Mouse (Mus musculus) hindbrain, embryonic 13.5 days (tissue): ENCODE results near the gene Tanc2. TPM values are rescaled to one million over a fixed set of nuclear protein-coding genes. Genes with fewer than 3 reads are reported as not detected.
A peak's percentile ranks its signal among the peaks of the same experiment; 100 is the strongest.

Experiments
- ATAC-seq: fragments of 200-750 bp; cut with Nextera tagmentation; 2 replicates; pipeline ENCODE4 v1.8.0; 2017; ENCODE audit warnings: moderate TSS enrichment; ENCODE audit not compliant: low FRiP score
- H3K27ac ChIP-seq: fragments of 300-500 bp; sonication (generic); 2 replicates; pipeline ENCODE4 v1.5.1; 2015; ENCODE audit warnings: inconsistent platforms, mild to moderate bottlenecking, moderate library complexity
- H3K27me3 ChIP-seq: fragments of 300-500 bp; sonication (generic); 2 replicates; pipeline ENCODE4 v1.6.1; 2015; ENCODE audit warnings: mild to moderate bottlenecking, inconsistent platforms
- H3K36me3 ChIP-seq: fragments of 300-500 bp; sonication (generic); 2 replicates; pipeline ENCODE4 v1.6.1; 2015; ENCODE audit warnings: mild to moderate bottlenecking, inconsistent platforms
- H3K4me1 ChIP-seq: fragments of 300-500 bp; sonication (generic); replicated peaks from 2 replicates; pipeline ENCODE4 v1.6.1; 2015; ENCODE audit warnings: inconsistent platforms
- H3K4me2 ChIP-seq: fragments of 300-500 bp; sonication (generic); 2 replicates; pipeline ENCODE4 v1.6.1; 2015; ENCODE audit warnings: inconsistent platforms, mild to moderate bottlenecking, moderate library complexity
- H3K4me3 ChIP-seq: fragments of 300-500 bp; sonication (generic); 2 replicates; pipeline ENCODE4 v1.5.1; 2015; ENCODE audit warnings: mild to moderate bottlenecking, inconsistent platforms
- H3K9ac ChIP-seq: fragments of 300-500 bp; sonication (generic); 2 replicates; pipeline ENCODE4 v1.6.1; 2015; ENCODE audit warnings: mild to moderate bottlenecking, inconsistent platforms
- H3K9me3 ChIP-seq: fragments of 300-500 bp; sonication (generic); 2 replicates; pipeline ENCODE4 v1.6.1; 2016; ENCODE audit warnings: inconsistent platforms
- WGBS: fragments of 180-500 bp; shearing (Covaris S2); methylation state at CpG from one replicate; pipeline ENCODE4 v1.1.7; 2015; 5-methylcytosine and 5-hydroxymethylcytosine counted together
- polyA plus RNA-seq: library from polyadenylated mRNA; unstranded; fragments of >200 nt; fragmentation: Nextera tagmentation; extraction: Ambion mirVana; gene quantifications from 2 replicates; pipeline ENCODE4 v1.2.1, GENCODE M21; 2015

The Tanc2 gene
- polyA plus RNA-seq, 1 experiment from 2014 or later = 34.8 TPM

DNA sequence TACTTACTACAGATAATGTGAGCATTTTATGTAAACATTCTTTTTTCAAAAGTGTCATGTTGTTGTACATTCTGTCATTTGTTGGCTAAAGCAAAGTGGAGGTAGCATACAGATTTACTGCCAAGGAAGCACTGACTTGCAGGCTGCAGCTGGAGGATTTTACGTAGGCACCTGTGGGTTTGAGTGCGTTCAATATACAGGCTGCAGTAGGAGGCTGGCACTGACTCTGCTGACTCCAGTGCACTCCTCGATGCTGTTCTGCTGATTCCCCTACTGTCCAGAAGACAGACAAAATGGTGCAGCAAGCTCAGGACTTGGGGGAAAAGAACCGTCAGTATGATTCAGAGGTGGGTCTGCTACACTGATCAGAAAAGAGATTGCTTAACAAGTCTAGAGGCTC, 65.5 kb downstream of the Tanc2 start:
- no peaks in the 10 kb centered on the region for H3K27me3 ChIP-seq
- 0 out of 2 replicates have a peak, but pooled peaks cover 3% of the 10 kb centered on the region for H3K4me1 ChIP-seq
- no peaks in the 10 kb centered on the region for H3K9me3 ChIP-seq
- 0 out of 2 replicates have a peak overlapping the region, but pooled peaks have one; percentile 18 for H3K27ac ChIP-seq
- WGBS = 82% methylated on average over 4 of the region's 4 CpGs
- H3K4me2 ChIP-seq = no peak overlapping the region
- no peak overlapping the region for H3K9ac ChIP-seq
- no peak overlapping the region for H3K4me3 ChIP-seq
- ATAC-seq = no peak
- no peaks in the 10 kb centered on the region for H3K36me3 ChIP-seq

DNA sequence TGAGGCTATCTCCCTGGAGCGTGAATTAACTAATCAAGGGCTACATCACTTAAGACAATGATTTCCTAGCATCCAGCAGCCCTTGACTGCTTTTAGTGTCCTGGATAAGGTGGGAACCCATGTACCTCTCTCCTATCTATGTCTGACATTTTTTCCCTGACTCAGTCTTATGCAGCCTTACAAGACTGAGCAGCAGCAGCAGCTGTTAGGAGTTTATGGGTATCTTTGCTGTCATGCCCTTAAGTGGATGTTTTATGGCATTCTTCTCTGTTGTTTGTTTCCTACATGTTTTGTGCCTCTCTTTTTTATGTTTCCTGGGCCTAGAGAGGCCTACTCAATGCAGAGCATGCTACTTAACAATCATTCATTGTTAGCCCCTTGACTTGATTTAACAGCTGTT, 78.1 kb downstream of the Tanc2 start:
- no peak for ATAC-seq
- H3K4me1 ChIP-seq = no peaks in the 10 kb centered on the region
- no peaks in the 10 kb centered on the region for H3K36me3 ChIP-seq
- no peaks in the 10 kb centered on the region for H3K9me3 ChIP-seq
- H3K27me3 ChIP-seq = no peaks in the 10 kb centered on the region
- no peak overlapping the region for H3K9ac ChIP-seq
- WGBS = 78% methylated on average over 1 of the region's 1 CpGs
- H3K4me2 ChIP-seq = no peak overlapping the region
- no peak overlapping the region for H3K4me3 ChIP-seq
- no peak overlapping the region for H3K27ac ChIP-seq

DNA sequence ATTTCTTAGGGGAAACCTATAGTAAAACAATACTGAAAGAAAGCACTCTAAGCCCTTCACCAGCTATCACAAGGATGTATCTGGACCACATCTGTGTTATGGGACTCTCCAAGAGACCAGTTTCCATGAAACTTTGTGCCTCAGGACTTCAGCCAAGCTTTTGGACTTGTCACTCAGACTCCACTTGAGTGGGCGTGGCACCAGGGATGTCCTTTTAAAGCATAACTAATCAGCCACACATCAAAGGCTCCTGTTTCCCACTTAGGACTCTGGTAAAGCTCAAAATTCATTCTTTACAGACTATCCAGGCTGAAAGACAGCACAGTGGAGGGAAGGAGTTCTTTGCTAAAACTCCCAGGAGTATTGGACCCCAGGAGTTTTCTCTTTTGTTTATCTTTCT, 89.2 kb downstream of the Tanc2 start:
- no peak overlapping the region for H3K9ac ChIP-seq
- H3K4me1 ChIP-seq = no peaks in the 10 kb centered on the region
- H3K4me3 ChIP-seq = no peak overlapping the region
- no peak for ATAC-seq
- WGBS = 87% methylated on average over 1 of the region's 1 CpGs
- no peak overlapping the region for H3K4me2 ChIP-seq
- no peak overlapping the region for H3K27ac ChIP-seq
- no peaks in the 10 kb centered on the region for H3K9me3 ChIP-seq
- no peaks in the 10 kb centered on the region for H3K27me3 ChIP-seq
- no peaks in the 10 kb centered on the region for H3K36me3 ChIP-seq

DNA sequence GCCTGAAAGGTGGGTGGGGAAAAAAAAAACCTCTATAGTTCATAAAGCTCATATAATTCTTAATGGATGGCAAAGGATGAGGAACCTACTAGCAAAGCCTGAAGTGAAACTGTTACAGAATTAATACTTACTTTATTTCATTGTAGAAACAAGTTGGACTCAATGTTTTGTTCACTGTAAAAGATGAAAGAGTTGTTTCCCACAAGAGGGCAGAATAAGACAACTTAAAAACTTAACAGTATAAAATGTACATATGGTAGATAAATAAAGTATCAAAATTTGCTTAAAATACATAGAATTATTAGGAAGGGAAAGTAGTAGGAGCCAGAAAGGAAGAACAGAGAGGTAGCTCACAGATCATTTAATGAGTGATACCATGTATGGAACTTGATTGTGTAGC, 95.0 kb downstream of the Tanc2 start:
- no peak overlapping the region for H3K4me2 ChIP-seq
- H3K9ac ChIP-seq = no peak overlapping the region
- no peaks in the 10 kb centered on the region for H3K27me3 ChIP-seq
- no peak overlapping the region for H3K27ac ChIP-seq
- no peak overlapping the region for H3K4me3 ChIP-seq
- peaks cover 3% of the 10 kb centered on the region; the same call in 1 of the 2 replicates for H3K36me3 ChIP-seq
- no peaks in the 10 kb centered on the region for H3K4me1 ChIP-seq
- no peaks in the 10 kb centered on the region for H3K9me3 ChIP-seq
- no peak for ATAC-seq

DNA sequence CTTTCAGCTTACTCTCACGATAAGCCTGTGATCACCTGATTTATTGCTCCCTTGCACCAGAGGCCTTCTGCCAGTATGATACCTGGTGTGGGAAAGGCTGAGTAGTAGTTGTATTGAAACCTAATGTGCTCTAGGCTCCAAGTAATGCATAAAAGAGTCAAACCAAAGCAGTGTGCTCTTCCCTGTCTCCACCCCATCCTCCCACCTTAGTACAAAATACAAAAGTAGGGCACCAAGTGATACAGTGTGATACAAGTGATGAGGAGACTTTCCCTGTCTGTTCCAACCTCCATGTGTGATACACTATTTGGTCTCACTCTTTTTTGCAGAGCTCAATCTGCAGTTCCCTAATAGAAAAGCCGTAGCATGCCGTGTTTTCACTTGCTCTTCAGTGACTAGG, 110.7 kb downstream of the Tanc2 start:
- WGBS = 77% methylated on average over 3 of the region's 3 CpGs
- no peak overlapping the region for H3K27ac ChIP-seq
- no peaks in the 10 kb centered on the region for H3K27me3 ChIP-seq
- H3K9ac ChIP-seq = no peak overlapping the region
- no peak overlapping the region for H3K4me3 ChIP-seq
- ATAC-seq = no peak
- H3K36me3 ChIP-seq = no peaks in the 10 kb centered on the region
- H3K4me1 ChIP-seq = no peaks in the 10 kb centered on the region
- no peak overlapping the region for H3K4me2 ChIP-seq
- no peaks in the 10 kb centered on the region for H3K9me3 ChIP-seq

DNA sequence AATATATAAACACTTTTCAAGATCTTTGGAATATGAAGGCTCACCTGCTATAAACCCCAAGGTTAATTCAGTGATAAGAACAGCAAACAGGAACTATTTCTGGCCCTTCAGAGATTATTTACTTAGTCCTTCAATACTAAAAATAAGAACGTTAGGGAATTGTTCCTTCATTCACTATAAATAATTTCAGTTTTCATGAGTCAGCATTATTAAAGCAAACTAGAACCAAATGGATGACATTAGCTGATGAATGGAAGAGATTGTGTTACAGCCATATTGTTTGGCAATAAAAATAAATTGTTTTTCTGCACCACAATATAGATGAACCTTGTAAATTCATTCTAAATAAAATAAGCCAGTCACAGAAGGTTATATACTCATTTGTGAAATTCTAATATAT, 129.9 kb downstream of the Tanc2 start:
- no peaks in the 10 kb centered on the region for H3K27me3 ChIP-seq
- H3K4me2 ChIP-seq = no peak overlapping the region
- 67% methylated on average over 1 of the region's 1 CpGs for WGBS
- H3K9ac ChIP-seq = no peak overlapping the region
- H3K4me3 ChIP-seq = no peak overlapping the region
- no peak overlapping the region for H3K27ac ChIP-seq
- no peaks in the 10 kb centered on the region for H3K4me1 ChIP-seq
- no peaks in the 10 kb centered on the region for H3K36me3 ChIP-seq
- ATAC-seq = no peak
- no peaks in the 10 kb centered on the region for H3K9me3 ChIP-seq

DNA sequence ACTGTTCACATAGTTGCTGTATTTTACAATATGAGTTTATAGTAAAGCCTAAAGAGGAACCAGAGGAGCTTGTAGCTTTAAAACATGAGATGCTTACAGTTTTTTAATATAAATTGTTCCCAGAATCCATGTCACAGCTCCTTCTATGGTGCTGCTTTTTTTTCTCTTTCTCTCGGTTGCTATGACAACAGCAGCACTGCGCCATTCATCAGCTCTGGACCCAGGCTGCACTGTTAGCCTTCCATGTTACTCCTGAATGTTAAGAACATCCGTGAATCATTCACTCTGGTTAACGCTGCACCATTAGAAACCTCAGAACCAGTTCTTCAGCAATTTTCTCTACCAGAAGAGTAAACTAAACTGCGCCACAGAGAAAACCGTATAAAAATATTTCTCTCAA, 141.8 kb downstream of the Tanc2 start:
- H3K9ac ChIP-seq = no peak overlapping the region
- ATAC-seq = peak; percentile 90

DNA sequence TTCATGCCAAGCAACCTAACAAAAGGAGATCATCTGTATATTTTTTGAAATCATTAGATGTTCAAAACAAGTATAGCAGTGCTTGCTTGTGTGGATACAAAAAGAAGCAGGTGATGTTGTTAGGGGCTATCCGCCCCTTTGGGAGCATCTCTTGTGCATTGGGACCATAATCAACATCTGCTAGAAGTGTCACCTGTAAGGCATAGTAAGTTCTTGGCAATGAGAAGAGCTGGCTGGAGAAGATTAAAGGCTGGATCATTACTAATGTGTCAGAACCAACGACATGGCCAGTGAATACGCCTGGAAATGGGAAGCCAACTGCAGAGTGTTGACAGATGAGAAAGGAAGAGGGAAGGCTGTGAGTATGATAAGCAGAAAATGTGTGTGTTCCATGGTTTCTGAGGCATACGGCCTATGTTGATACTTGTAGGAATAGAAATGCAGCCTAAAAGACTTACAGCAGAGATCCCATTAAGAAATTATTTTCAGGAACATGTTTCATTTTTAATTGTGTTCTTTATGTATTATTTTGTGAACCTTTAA, 142.3 kb downstream of the Tanc2 start:
- Histone ChIP-seq H3K36me3 (peaks cover under 1% of the 10 kb centered on the region; the same call in 1 of the 2 replicates), H3K4me3 (peak overlapping the region; percentile 2; the same call in 1 of the 2 replicates), H3K4me2 (peak overlapping the region; percentile 42), H3K9ac (peak overlapping the region; percentile 0; the same call in 1 of the 2 replicates), H3K27me3 (no peaks in the 10 kb centered on the region), H3K9me3 (no peaks in the 10 kb centered on the region), H3K27ac (peak overlapping the region; percentile 84), H3K4me1 (peaks cover 13% of the 10 kb centered on the region)
- 47% methylated on average over 4 of the region's 4 CpGs for WGBS
- ATAC-seq = no peak

More for the DNA sequence above, 141.8 kb downstream of the Tanc2 start:
- Histone ChIP-seq H3K36me3 (no peaks in the 10 kb centered on the region), H3K27ac (peak overlapping the region; percentile 84), H3K9me3 (no peaks in the 10 kb centered on the region), H3K4me2 (peak overlapping the region; percentile 42), H3K4me1 (peaks cover 13% of the 10 kb centered on the region), H3K27me3 (no peaks in the 10 kb centered on the region), H3K4me3 (peak overlapping the region; percentile 2; the same call in 1 of the 2 replicates)
- WGBS = 27% methylated on average over 6 of the region's 6 CpGs

DNA sequence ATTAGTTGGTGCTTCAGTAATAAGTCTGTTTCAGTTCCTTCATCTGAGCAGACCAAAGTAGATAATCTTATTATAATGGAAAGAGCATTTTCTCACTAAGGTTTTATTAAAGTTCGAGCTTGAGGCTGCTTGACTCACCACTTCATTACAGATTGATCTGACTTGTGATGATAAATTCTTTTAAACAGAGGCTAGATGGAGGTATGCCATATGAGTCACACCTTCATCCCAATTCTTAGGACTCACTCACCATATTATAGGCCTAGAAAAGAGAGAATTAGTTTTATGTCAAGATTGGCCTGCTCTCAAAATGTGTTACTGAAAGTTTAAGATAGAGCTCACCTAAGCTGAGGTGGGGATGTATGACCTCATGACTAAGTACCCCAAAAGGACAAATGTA, 153.4 kb downstream of the Tanc2 start:
- Histone ChIP-seq H3K9ac (no peak overlapping the region), H3K9me3 (no peaks in the 10 kb centered on the region), H3K27me3 (no peaks in the 10 kb centered on the region), H3K36me3 (no peaks in the 10 kb centered on the region), H3K4me3 (no peak overlapping the region), H3K4me1 (no peaks in the 10 kb centered on the region), H3K4me2 (no peak overlapping the region), H3K27ac (no peak overlapping the region)
- WGBS = 78% methylated on average over 1 of the region's 1 CpGs
- ATAC-seq = no peak

DNA sequence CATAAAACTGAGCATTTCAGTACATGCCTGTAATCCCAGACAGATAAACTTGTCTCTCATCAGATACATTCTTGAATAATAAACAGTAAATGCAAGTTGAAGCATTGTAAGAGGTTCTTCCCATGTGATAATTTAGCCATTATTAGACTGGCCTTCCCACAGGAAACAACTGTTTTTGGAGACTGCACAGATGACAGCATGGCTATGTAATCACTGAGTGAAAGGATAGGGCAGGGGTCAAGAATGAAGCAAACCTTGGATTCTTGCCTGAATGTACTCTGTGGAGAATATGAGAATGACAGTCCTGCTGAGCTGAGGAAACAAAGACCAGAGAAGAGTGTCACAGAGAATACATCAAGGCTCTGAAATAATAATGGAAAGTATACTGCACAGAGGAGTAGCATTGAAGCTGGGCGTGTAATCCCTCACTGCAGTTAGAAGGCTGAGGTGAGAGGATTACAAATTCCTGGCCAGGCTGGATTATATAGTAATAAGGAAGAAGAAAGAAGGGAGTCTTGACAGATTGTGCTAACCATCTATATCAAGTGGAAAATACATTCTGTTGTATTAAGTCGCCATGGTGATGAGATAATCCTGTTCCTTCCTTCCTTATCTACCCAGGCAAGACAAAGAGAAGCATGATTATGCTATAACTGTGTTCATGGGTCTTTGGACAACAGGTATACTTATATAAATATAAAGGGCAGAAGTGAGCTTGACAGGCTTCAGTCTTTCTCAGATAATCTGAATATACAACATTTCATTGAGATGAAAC, 159.7 kb downstream of the Tanc2 start:
- Histone ChIP-seq H3K9ac (no peak overlapping the region), H3K27me3 (no peaks in the 10 kb centered on the region), H3K27ac (peak overlapping the region; percentile 66), H3K36me3 (peaks cover 3% of the 10 kb centered on the region; the same call in 1 of the 2 replicates), H3K4me3 (no peak overlapping the region), H3K4me1 (peaks cover 8% of the 10 kb centered on the region), H3K4me2 (no peak overlapping the region), H3K9me3 (no peaks in the 10 kb centered on the region)
- ATAC-seq = no peak
- WGBS = 61% methylated on average over 2 of the region's 2 CpGs

DNA sequence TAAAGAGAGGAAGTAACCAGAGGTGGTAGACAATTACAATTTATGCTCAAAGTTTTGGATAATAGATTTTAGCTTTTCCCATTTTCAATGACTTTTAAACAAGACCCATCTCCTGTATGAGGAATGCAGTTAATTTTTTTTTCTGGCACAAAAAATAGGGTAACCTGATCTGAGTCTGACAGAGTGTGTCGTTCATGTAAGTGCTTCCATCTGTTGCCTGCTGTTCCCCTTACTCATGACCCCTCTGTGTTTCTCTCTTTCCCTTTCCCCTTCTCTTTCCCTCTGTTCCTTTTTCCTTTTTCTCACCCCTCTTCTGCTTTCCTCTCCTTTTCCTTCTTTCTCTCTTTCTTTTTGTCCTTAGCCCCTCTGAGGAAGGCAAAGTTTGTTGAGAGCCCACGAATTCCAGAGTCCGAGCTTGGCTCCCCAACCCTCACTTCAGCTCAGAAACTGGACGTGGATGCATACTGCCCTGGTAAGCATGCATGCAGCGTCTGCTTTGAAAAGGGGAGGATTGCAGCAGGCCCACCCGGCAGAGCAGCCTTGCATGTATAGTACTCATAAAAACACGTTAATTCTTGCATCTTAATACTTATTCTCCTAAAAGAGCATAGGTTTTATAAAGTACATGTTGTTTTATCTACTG, 168.9 kb downstream of the Tanc2 start:
- peak overlapping the region; percentile 46; the same call in 1 of the 2 replicates for H3K27ac ChIP-seq
- H3K4me1 ChIP-seq = peaks cover 16% of the 10 kb centered on the region
- 12% methylated on average over 7 of the region's 7 CpGs for WGBS
- no peak for ATAC-seq
- no peak overlapping the region for H3K4me3 ChIP-seq
- H3K36me3 ChIP-seq = no peaks in the 10 kb centered on the region
- H3K27me3 ChIP-seq = no peaks in the 10 kb centered on the region
- H3K4me2 ChIP-seq = no peak overlapping the region
- H3K9ac ChIP-seq = no peak overlapping the region
- H3K9me3 ChIP-seq = no peaks in the 10 kb centered on the region

DNA sequence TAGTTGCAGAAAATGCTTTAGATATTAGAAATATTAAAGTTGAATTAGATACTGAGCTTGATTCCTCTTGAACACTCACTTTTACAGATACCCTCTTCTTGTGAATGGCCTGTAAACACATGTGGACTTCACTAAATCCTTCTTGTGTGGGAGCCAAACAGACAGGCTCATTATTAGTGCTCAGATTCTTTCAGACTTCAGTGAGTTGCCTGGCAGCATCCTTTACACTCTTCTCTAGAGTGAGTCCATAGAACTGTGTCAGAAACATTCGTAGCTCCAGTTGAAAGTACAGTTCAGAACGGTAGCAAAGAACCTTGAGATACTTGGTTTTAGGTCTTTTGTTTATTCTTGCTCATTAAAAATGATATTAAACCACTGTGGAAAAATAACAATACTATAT, 169.6 kb downstream of the Tanc2 start:
- Histone ChIP-seq H3K27ac (no peak overlapping the region), H3K4me3 (no peak overlapping the region), H3K4me1 (peaks cover 16% of the 10 kb centered on the region), H3K9me3 (no peaks in the 10 kb centered on the region), H3K27me3 (no peaks in the 10 kb centered on the region), H3K36me3 (no peaks in the 10 kb centered on the region), H3K4me2 (no peak overlapping the region), H3K9ac (no peak overlapping the region)
- ATAC-seq = no peak
- 12% methylated on average over 2 of the region's 2 CpGs for WGBS
